Mouse (Mus musculus) myocyte (in vitro differentiated cells): ENCODE measurements around the gene Amz2.

Experiments
- E2F4 ChIP-seq: IDR thresholded peaks from one replicate; pipeline ENCODE4 v1.6.1; 2011; ENCODE audit warnings: mild to moderate bottlenecking, control low read depth, moderate library complexity; ENCODE audit not compliant: insufficient read depth
- MYOD1 ChIP-seq, 3 experiments: IDR thresholded peaks; one replicate each; pipeline ENCODE4 v1.6.1; 2011; ENCODE audit warnings: control low read depth in 2 of 3, low read depth in 2 of 3, mild to moderate bottlenecking in 2 of 3, moderate library complexity in 1 of 3; ENCODE audit not compliant: insufficient read length in 2 of 3, control insufficient read depth in 1 of 3
- MYOG ChIP-seq, 3 experiments: IDR thresholded peaks; one replicate each; pipeline ENCODE4 v1.6.1; 2011; ENCODE audit warnings: control low read depth in 2 of 3, low read depth in 2 of 3, mild to moderate bottlenecking in 2 of 3; ENCODE audit not compliant: insufficient read length in 2 of 3, control insufficient read depth in 1 of 3, insufficient read depth in 1 of 3
- POLR2A ChIP-seq: IDR thresholded peaks from one replicate; pipeline ENCODE4 v1.6.1; 2011; ENCODE audit warnings: low read depth, mild to moderate bottlenecking, control low read depth, moderate library complexity; ENCODE audit not compliant: insufficient read length
- POLR2AphosphoS2 ChIP-seq: IDR thresholded peaks from one replicate; pipeline ENCODE4 v1.6.1; 2011; ENCODE audit warnings: low read depth, control low read depth; ENCODE audit not compliant: insufficient read length
- REST ChIP-seq: IDR thresholded peaks from one replicate; pipeline ENCODE4 v1.6.1; 2011; ENCODE audit warnings: mild to moderate bottlenecking, control low read depth, moderate library complexity; ENCODE audit not compliant: insufficient read depth, insufficient read length
- TCF12 ChIP-seq: IDR thresholded peaks from one replicate; pipeline ENCODE4 v1.6.1; 2011; ENCODE audit warnings: mild to moderate bottlenecking, control low read depth; ENCODE audit not compliant: poor library complexity, insufficient read depth, severe bottlenecking
- TCF3 ChIP-seq: IDR thresholded peaks from one replicate; pipeline ENCODE4 v1.6.1; 2011; ENCODE audit warnings: low read depth, control low read depth; ENCODE audit not compliant: insufficient read length
- USF1 ChIP-seq: IDR thresholded peaks from one replicate; pipeline ENCODE4 v1.6.1; 2011; ENCODE audit warnings: low read depth, mild to moderate bottlenecking, control low read depth, moderate library complexity

DNA sequence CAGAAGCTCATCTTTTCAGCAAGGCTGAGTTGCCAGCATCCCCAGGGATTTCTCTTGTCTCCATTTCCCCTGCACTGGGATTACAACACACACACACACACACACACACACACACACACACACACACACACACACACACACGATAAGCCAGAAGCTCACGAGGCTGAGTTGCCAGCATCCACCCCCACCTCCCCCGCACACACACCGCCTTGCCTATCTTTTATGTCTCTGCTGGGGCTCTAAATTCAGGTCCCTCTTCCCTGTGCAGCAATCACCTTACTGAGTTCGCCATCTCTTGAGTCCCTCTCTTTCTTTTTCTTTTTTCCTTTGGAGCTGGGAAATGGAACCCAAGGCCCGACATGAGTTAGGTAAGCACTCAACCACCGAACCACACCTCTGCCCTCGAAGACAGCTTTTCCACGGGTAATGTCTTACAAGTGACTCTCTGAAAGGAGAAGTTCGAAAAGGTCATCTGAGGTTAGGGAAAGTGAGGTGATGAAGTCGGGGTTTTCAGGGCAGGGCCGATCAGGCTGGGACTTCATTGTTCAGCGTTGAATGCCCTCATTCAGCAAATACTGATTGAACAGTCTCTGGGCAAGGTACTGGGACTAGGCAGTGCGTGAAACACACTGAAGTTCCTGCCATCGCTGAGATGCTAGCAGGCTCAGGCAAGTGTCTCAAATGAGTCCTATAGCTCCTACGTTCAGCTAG lies 54.0 kb downstream of the Amz2 start:
- TF ChIP-seq POLR2A (no peak), TCF12 (no peak), MYOD1 (IDR thresholded peaks at IDR 0.05; ENCODE audit: control insufficient read depth in 1 of 3, insufficient read length in 2 of 3, low read depth in 2 of 3) (no peak), E2F4 (no peak), USF1 (no peak), MYOG (IDR thresholded peaks at IDR 0.05; ENCODE audit: control insufficient read depth in 1 of 3, insufficient read depth in 1 of 3, insufficient read length in 2 of 3, low read depth in 2 of 3) (no peak), REST (no peak), TCF3 (no peak), POLR2AphosphoS2 (no peak)
